Mouse (Mus musculus): ENCODE measurements around the gene Csrp3.

Csrp3 gene

GRCm38 (mm10) chr7:48829177-48829910, 18.5 kb downstream of the Csrp3 start:
- no peak for DNase-seq (ENCODE audit: low spot score in 2 of 2)

GRCm38 (mm10) chr7:48825170-48825569, 22.7 kb downstream of the Csrp3 start:
- no peak for DNase-seq (ENCODE audit: low spot score in 2 of 2)

- no peak for DNase-seq (ENCODE audit: low spot score in 2 of 2)
Measured at GRCm38 (mm10) chr7:48824671-48825070, 23.2 kb downstream of the Csrp3 start.

- DNase-seq (ENCODE audit: low spot score in 2 of 2): no peak
Measured at GRCm38 (mm10) chr7:48823621-48824020, 24.2 kb downstream of the Csrp3 start.

GRCm38 (mm10) chr7:48821654-48822053, 26.2 kb downstream of the Csrp3 start:
- no peak for DNase-seq (ENCODE audit: low spot score in 2 of 2)

GRCm38 (mm10) chr7:48813594-48813993, 34.2 kb downstream of the Csrp3 start:
- DNase-seq (ENCODE audit: low spot score in 2 of 2): no peak

- DNase-seq (ENCODE audit: low spot score in 2 of 2): no peak
Measured at GRCm38 (mm10) chr7:48812358-48812757, 35.5 kb downstream of the Csrp3 start.

GRCm38 (mm10) chr7:48810652-48811051, 37.2 kb downstream of the Csrp3 start:
- DNase-seq (ENCODE audit: low spot score in 2 of 2): no peak

- DNase-seq (ENCODE audit: low spot score in 2 of 2): no peak
Measured at GRCm38 (mm10) chr7:48806587-48806986, 41.2 kb downstream of the Csrp3 start.

GRCm38 (mm10) chr7:48803381-48803780, 44.5 kb downstream of the Csrp3 start:
- DNase-seq (ENCODE audit: low spot score in 2 of 2): no peak

GRCm38 (mm10) chr7:48795130-48795529, 52.7 kb downstream of the Csrp3 start:
- no peak for DNase-seq (ENCODE audit: low spot score in 2 of 2)

GRCm38 (mm10) chr7:48791412-48791811, 56.4 kb downstream of the Csrp3 start:
- no peak for DNase-seq (ENCODE audit: low spot score in 2 of 2)

- DNase-seq (ENCODE audit: low spot score in 2 of 2): no peak
Measured at GRCm38 (mm10) chr7:48790117-48790516, 57.7 kb downstream of the Csrp3 start.

- DNase-seq (ENCODE audit: low spot score in 2 of 2): peak; percentile 83 to 95
Measured at GRCm38 (mm10) chr7:48788851-48789572, 58.8 kb downstream of the Csrp3 start, which contains the start of gene Zdhhc13. Gene Zdhhc13 (plus strand): TSS chr7:48789003.

- peak in 1 of 2 experiments; percentile 20 for DNase-seq (ENCODE audit: low spot score in 2 of 2)
Measured at GRCm38 (mm10) chr7:48788348-48788747, 59.5 kb downstream of the Csrp3 start.

GRCm38 (mm10) chr7:48784773-48785523, 62.9 kb downstream of the Csrp3 start:
- no peak for DNase-seq (ENCODE audit: low spot score in 2 of 2)

GRCm38 (mm10) chr7:48782432-48782831, 65.4 kb downstream of the Csrp3 start:
- no peak for DNase-seq (ENCODE audit: low spot score in 2 of 2)
